Mouse (Mus musculus) WW6 (cell line): Measurements from ENCODE around the gene Pitpna.
A peak's percentile ranks its signal among the peaks of the same experiment; 100 is the strongest.
"Not testable (repeated sequence)": the region's sequence is repeated elsewhere in the genome, so short reads cannot be mapped to it uniquely, and the experiment has no call there.

Experiments used
- DNase-seq: peaks from one replicate; pipeline ENCODE4 v3.0.0-alpha.2; 2013; ENCODE audit warnings: low read depth, low spot score

The Pitpna gene

GRCm38 (mm10) chr11:75588285-75588941 lies 516 bp downstream of the Pitpna start:
- no peak for DNase-seq

GRCm38 (mm10) chr11:75592612-75593011 lies 4.7 kb downstream of the Pitpna start:
- DNase-seq: no peak

GRCm38 (mm10) chr11:75594431-75594830 lies 6.5 kb downstream of the Pitpna start:
- DNase-seq: no peak

GRCm38 (mm10) chr11:75595404-75595803 lies 7.5 kb downstream of the Pitpna start:
- no peak for DNase-seq

GRCm38 (mm10) chr11:75595816-75596215 lies 7.9 kb downstream of the Pitpna start:
- no peak for DNase-seq

- DNase-seq: no peak
These were observed 8.9 kb downstream of the Pitpna start for GRCm38 (mm10) chr11:75596726-75597255.

GRCm38 (mm10) chr11:75598004-75598403 lies 10.1 kb downstream of the Pitpna start:
- no peak for DNase-seq

- DNase-seq: not testable (repeated sequence)
These were observed 11.9 kb downstream of the Pitpna start for GRCm38 (mm10) chr11:75599802-75600201.

- no peak for DNase-seq
These were observed 16.9 kb downstream of the Pitpna start for GRCm38 (mm10) chr11:75604826-75605225.

GRCm38 (mm10) chr11:75605318-75605717 lies 17.4 kb downstream of the Pitpna start:
- no peak for DNase-seq

GRCm38 (mm10) chr11:75608776-75609175 lies 20.9 kb downstream of the Pitpna start:
- DNase-seq: no peak

GRCm38 (mm10) chr11:75610021-75610420 lies 22.1 kb downstream of the Pitpna start:
- DNase-seq: no peak

- no peak for DNase-seq
These were observed 26.9 kb downstream of the Pitpna start for GRCm38 (mm10) chr11:75614769-75615168.

- no peak for DNase-seq
These were observed 27.7 kb downstream of the Pitpna start for GRCm38 (mm10) chr11:75615556-75615955.

GRCm38 (mm10) chr11:75619133-75619532 lies 31.2 kb downstream of the Pitpna start:
- no peak for DNase-seq

GRCm38 (mm10) chr11:75620136-75620780 lies 32.4 kb downstream of the Pitpna start:
- no peak for DNase-seq

- peak; percentile 40 for DNase-seq
These were observed 33.5 kb downstream of the Pitpna start for GRCm38 (mm10) chr11:75621426-75621825.

GRCm38 (mm10) chr11:75622588-75623329 lies 34.9 kb downstream of the Pitpna start:
- no peak for DNase-seq

- no peak for DNase-seq
These were observed 36.2 kb downstream of the Pitpna start for GRCm38 (mm10) chr11:75624102-75624554.

GRCm38 (mm10) chr11:75625820-75626219 lies 37.9 kb downstream of the Pitpna start:
- no peak for DNase-seq

GRCm38 (mm10) chr11:75630098-75630497 lies 42.2 kb downstream of the Pitpna start:
- no peak for DNase-seq

- peak; percentile 99 for DNase-seq
These were observed 42.8 kb downstream of the Pitpna start, which contains the start of gene Inpp5k for GRCm38 (mm10) chr11:75630645-75631229. Gene Inpp5k (plus strand): TSS chr11:75630988.
